Mouse (Mus musculus) limb, embryonic 11.5 days (tissue): ENCODE measurements around the gene Uba2. TPM values are rescaled to one million over a fixed set of nuclear protein-coding genes. Genes with fewer than 3 reads are reported as not detected.
A peak's percentile ranks its signal among the peaks of the same experiment; 100 is the strongest.
"Not testable (repeated sequence)": the region's sequence is repeated elsewhere in the genome, so short reads cannot be mapped to it uniquely, and the experiment has no call there.

Source experiments
- ATAC-seq: fragments of 200-750 bp; cut with Nextera tagmentation; 2 replicates; pipeline ENCODE4 v1.8.0; 2017; ENCODE audit warnings: low read depth; ENCODE audit not compliant: insufficient number of reproducible peaks, low FRiP score, low TSS enrichment
- DNase-seq: peaks from one replicate; pipeline ENCODE4 v3.0.0-alpha.2; 2015; ENCODE audit warnings: low spot score
- H3K27ac ChIP-seq: fragments of 300-500 bp; sonication (generic); replicated peaks from 2 replicates; pipeline ENCODE4 v1.5.1; 2014; ENCODE audit warnings: low read depth, mild to moderate bottlenecking, low read length
- H3K27me3 ChIP-seq: fragments of 300-500 bp; sonication (generic); 2 replicates; pipeline ENCODE4 v1.6.1; 2014; ENCODE audit warnings: mild to moderate bottlenecking, low read length, mixed read lengths; ENCODE audit not compliant: control insufficient read depth, insufficient read depth
- H3K36me3 ChIP-seq: fragments of 300-500 bp; sonication (generic); 2 replicates; pipeline ENCODE4 v1.6.1; 2014; ENCODE audit warnings: mild to moderate bottlenecking, low read length, moderate library complexity, mixed read lengths; ENCODE audit not compliant: control insufficient read depth, insufficient read depth
- H3K4me1 ChIP-seq: fragments of 300-500 bp; sonication (generic); 2 replicates; pipeline ENCODE4 v1.6.1; 2014; ENCODE audit warnings: low read length, mixed read lengths; ENCODE audit not compliant: control insufficient read depth, insufficient read depth
- H3K4me2 ChIP-seq: fragments of 300-500 bp; sonication (generic); 2 replicates; pipeline ENCODE4 v1.6.1; 2014; ENCODE audit warnings: low read depth, mild to moderate bottlenecking, moderate library complexity; ENCODE audit not compliant: severe bottlenecking
- H3K4me3 ChIP-seq: fragments of 300-500 bp; sonication (generic); 2 replicates; pipeline ENCODE4 v1.5.1; 2014; ENCODE audit warnings: low read depth, low read length
- H3K9ac ChIP-seq: fragments of 300-500 bp; sonication (generic); 2 replicates; pipeline ENCODE4 v1.6.1; 2014; ENCODE audit warnings: mild to moderate bottlenecking, low read length
- H3K9me3 ChIP-seq: fragments of 300-500 bp; sonication (generic); 2 replicates; pipeline ENCODE4 v1.6.1; 2016; ENCODE audit warnings: low read length; ENCODE audit not compliant: control insufficient read depth
- WGBS: fragments of 180-500 bp; shearing (Covaris S2); extraction: QIAGEN DNeasy Blood & Tissue Kit; methylation state at CpG from one replicate; pipeline ENCODE4 v1.1.7; 2014; 5-methylcytosine and 5-hydroxymethylcytosine counted together
- polyA plus RNA-seq: library from polyadenylated mRNA; unstranded; fragments of >200 nt; fragmentation: Nextera tagmentation; extraction: Ambion mirVana; gene quantifications from 2 replicates; pipeline ENCODE4 v1.2.1, GENCODE M21; 2014

Gene Uba2
- polyA plus RNA-seq, 1 experiment from 2014 or later: 284 TPM

- H3K4me2 ChIP-seq: no peak overlapping the region
- 73% methylated on average over 3 of the region's 3 CpGs for WGBS
These were observed 38.3 kb downstream of the Uba2 start for GRCm38 (mm10) chr7:34131118-34131517.

GRCm38 (mm10) chr7:34126291-34126690, 43.1 kb downstream of the Uba2 start:
- Histone ChIP-seq H3K4me1 (no peaks in the 10 kb centered on the region), H3K27me3 (no peaks in the 10 kb centered on the region), H3K36me3 (peaks cover 5% of the 10 kb centered on the region), H3K27ac (no peak overlapping the region), H3K4me3 (no peak overlapping the region), H3K4me2 (no peak overlapping the region), H3K9me3 (0 out of 2 replicates have a peak, but pooled peaks cover 3% of the 10 kb centered on the region), H3K9ac (no peak overlapping the region)
- no peak for DNase-seq
- no peak for ATAC-seq
- WGBS: 78% methylated on average over 3 of the region's 3 CpGs

More at GRCm38 (mm10) chr7:34131118-34131517, 38.3 kb downstream of the Uba2 start:
- no peak overlapping the region for H3K9ac ChIP-seq
- DNase-seq (no peak), ATAC-seq (no peak)
- H3K27ac ChIP-seq: no peak overlapping the region
- H3K4me1 ChIP-seq: peaks cover 8% of the 10 kb centered on the region; the same call in 1 of the 2 replicates
- H3K36me3 ChIP-seq: peaks cover 2% of the 10 kb centered on the region; the same call in 1 of the 2 replicates
- H3K9me3 ChIP-seq: 0 out of 2 replicates have a peak, but pooled peaks cover 3% of the 10 kb centered on the region
- no peak overlapping the region for H3K4me3 ChIP-seq
- H3K27me3 ChIP-seq: no peaks in the 10 kb centered on the region

DNA sequence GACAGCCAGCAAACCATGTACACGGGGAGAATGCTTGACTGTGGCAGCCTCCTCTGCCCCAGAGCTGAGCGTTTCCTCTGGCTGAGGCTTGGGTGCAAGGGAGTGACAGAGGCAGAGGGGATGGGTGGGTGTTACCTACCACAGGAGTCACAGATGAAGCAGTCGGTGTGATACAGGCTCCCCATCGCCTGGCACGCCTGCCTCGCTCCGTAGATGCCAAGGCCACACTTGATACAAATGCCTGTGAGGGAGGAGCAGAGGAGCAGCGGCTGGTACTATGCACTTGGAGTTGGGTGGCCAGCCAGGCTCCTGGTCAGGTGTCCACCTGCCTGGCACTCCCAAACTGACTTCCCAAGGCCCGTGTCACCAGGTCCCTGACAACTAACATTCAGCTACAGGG, 44.1 kb downstream of the Uba2 start:
- no peak overlapping the region for H3K4me2 ChIP-seq
- H3K27me3 ChIP-seq: no peaks in the 10 kb centered on the region
- no peaks in the 10 kb centered on the region for H3K4me1 ChIP-seq
- 0 out of 2 replicates have a peak, but pooled peaks cover 3% of the 10 kb centered on the region for H3K9me3 ChIP-seq
- H3K27ac ChIP-seq: no peak overlapping the region
- no peak overlapping the region for H3K4me3 ChIP-seq
- 91% methylated on average over 9 of the region's 9 CpGs for WGBS
- peaks cover 5% of the 10 kb centered on the region for H3K36me3 ChIP-seq
- no peak overlapping the region for H3K9ac ChIP-seq
- no peak; the same call in 1 of the 2 replicates for ATAC-seq
- DNase-seq: no peak

DNA sequence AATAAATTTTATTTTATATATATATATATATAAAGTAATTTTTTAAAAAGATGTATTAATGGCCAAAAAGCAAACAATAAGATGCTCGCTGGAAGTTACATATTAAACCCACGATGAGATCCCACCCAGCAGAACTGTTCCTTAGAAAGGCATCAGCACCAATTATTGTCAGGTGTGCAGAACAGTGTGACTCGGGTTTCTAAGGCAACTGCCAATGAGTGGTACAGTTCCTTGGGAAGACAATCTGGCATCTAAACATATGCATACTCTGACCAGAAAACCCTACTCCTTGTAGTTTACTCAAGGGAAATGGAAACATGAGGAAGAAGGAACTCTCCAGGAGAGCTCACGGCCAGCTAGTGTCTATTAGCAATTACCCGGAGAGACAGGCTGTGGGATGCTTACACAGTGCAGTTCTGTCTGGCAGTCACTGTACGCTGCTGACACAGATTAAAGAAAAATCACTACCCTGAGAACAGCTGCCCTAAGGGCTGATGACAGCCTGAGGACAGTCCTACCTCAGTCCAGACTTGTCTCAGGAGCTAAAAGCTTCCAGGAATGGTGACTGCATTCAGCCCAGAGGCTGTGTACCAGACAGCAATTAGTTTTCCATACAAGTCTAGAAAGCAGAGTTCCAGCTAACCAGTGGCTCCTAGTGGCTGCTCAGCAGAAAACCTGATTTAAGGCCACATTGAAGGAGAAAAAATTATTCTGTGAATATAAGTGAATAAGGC, 46.2 kb downstream of the Uba2 start:
- Histone ChIP-seq H3K4me1 (no peaks in the 10 kb centered on the region), H3K9ac (no peak overlapping the region), H3K27me3 (no peaks in the 10 kb centered on the region), H3K4me2 (no peak overlapping the region), H3K9me3 (0 out of 2 replicates have a peak, but pooled peaks cover 3% of the 10 kb centered on the region), H3K4me3 (no peak overlapping the region), H3K27ac (no peak overlapping the region), H3K36me3 (peaks cover 9% of the 10 kb centered on the region)
- no peak for ATAC-seq
- DNase-seq: no peak
- WGBS: 90% methylated on average over 6 of the region's 6 CpGs

- not testable (repeated sequence) for ATAC-seq, H3K27ac ChIP-seq
These were observed 48.8 kb downstream of the Uba2 start for GRCm38 (mm10) chr7:34120636-34121035.

DNA sequence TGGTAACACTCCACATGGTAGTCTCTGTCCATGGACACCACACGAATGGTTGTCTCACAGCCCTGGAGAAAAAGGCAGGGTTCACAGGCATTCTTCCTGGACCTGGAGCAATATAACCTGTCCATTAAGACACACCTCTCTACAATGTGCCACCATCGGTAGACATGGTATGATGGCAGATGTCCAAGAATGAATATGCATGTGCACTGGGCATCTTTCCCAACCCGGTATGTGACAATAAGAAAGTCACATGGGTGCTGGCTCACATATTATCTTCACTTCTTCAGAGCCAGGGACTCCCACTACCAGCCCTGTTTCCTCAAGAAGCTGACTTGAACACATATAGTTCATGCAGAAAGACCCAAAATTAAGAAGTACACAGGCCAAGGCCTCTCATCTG, 52.8 kb downstream of the Uba2 start:
- DNase-seq: no peak
- Histone ChIP-seq H3K4me2 (no peak overlapping the region), H3K27me3 (no peaks in the 10 kb centered on the region), H3K4me1 (no peaks in the 10 kb centered on the region), H3K9ac (no peak overlapping the region), H3K4me3 (no peak overlapping the region), H3K9me3 (no peaks in the 10 kb centered on the region), H3K27ac (no peak overlapping the region), H3K36me3 (peaks cover 13% of the 10 kb centered on the region)
- WGBS: 93% methylated on average over 3 of the region's 3 CpGs
- ATAC-seq: no peak

More at GRCm38 (mm10) chr7:34120636-34121035, 48.8 kb downstream of the Uba2 start:
- not testable (repeated sequence) for H3K9ac ChIP-seq, H3K4me1 ChIP-seq, DNase-seq, H3K4me3 ChIP-seq, H3K9me3 ChIP-seq, H3K36me3 ChIP-seq, H3K4me2 ChIP-seq, H3K27me3 ChIP-seq
- WGBS: 59% methylated on average over 1 of the region's 1 CpGs

DNA sequence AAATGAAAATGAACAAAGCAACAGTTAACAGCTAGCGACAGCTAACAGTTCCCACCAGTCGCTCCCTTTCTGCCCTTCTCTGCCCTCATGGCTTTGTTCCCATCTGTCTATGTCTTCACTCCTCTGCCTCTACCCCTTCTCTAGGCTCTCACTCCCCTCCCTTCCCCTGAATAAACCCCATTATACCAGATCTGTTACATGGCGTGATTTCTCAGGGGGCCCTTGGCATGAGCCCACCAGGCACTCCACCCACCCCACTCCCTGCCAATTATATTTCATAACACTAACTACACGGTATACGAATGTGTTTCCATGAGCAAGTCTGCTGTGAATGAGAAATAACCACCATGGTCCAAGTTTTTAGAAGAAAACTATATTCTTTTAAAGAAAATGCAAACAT, 60.2 kb downstream of the Uba2 start:
- Histone ChIP-seq H3K27me3 (no peaks in the 10 kb centered on the region), H3K4me2 (no peak overlapping the region), H3K4me1 (no peaks in the 10 kb centered on the region), H3K36me3 (0 out of 2 replicates have a peak, but pooled peaks cover 3% of the 10 kb centered on the region), H3K27ac (no peak overlapping the region), H3K9ac (no peak overlapping the region), H3K4me3 (no peak overlapping the region), H3K9me3 (no peaks in the 10 kb centered on the region)
- no peak for ATAC-seq
- no peak for DNase-seq
- WGBS: 88% methylated on average over 5 of the region's 5 CpGs

GRCm38 (mm10) chr7:34101276-34101675, 68.1 kb downstream of the Uba2 start:
- DNase-seq (peak; percentile 11), ATAC-seq (no peak)
- no peak overlapping the region for H3K4me3 ChIP-seq
- H3K4me1 ChIP-seq: no peaks in the 10 kb centered on the region
- H3K9ac ChIP-seq: no peak overlapping the region
- H3K9me3 ChIP-seq: no peaks in the 10 kb centered on the region; the same call in 1 of the 2 replicates
- H3K27me3 ChIP-seq: no peaks in the 10 kb centered on the region
- no peak overlapping the region for H3K27ac ChIP-seq
- H3K4me2 ChIP-seq: no peak overlapping the region
- no peaks in the 10 kb centered on the region for H3K36me3 ChIP-seq
